Mouse (Mus musculus) intestine, postnatal 0 days (tissue): ENCODE data around the gene Olfr224. TPM values are rescaled to one million over a fixed set of nuclear protein-coding genes. Genes with fewer than 3 reads are reported as not detected.
"Not testable (repeated sequence)": the region's sequence is repeated elsewhere in the genome, so short reads cannot be mapped to it uniquely, and the experiment has no call there.

Experiments
- ATAC-seq: fragments of 200-750 bp; cut with Nextera tagmentation; 2 replicates; pipeline ENCODE4 v1.8.0; 2017; ENCODE audit warnings: mild to moderate bottlenecking, moderate TSS enrichment, moderate library complexity
- H3K27ac ChIP-seq: fragments of 300-500 bp; sonication (generic); 2 replicates; pipeline ENCODE4 v1.5.1; 2014; ENCODE audit warnings: mild to moderate bottlenecking, low read depth, low read length, moderate library complexity
- H3K27me3 ChIP-seq: fragments of 300-500 bp; sonication (generic); replicated peaks from 2 replicates; pipeline ENCODE4 v1.6.1; 2014; ENCODE audit warnings: low read length, mixed read lengths; ENCODE audit not compliant: control insufficient read depth, insufficient read depth
- H3K36me3 ChIP-seq: fragments of 300-500 bp; sonication (generic); 2 replicates; pipeline ENCODE4 v1.6.1; 2014; ENCODE audit warnings: mild to moderate bottlenecking, moderate library complexity; ENCODE audit not compliant: control insufficient read depth, insufficient read depth
- H3K4me1 ChIP-seq: fragments of 300-500 bp; sonication (generic); replicated peaks from 2 replicates; pipeline ENCODE4 v1.6.1; 2014; ENCODE audit warnings: antibody characterized with exemption, low read length, mixed read lengths; ENCODE audit not compliant: control insufficient read depth, insufficient read depth
- H3K4me2 ChIP-seq: fragments of 300-500 bp; sonication (generic); replicated peaks from 2 replicates; pipeline ENCODE4 v1.6.1; 2014; ENCODE audit warnings: low read depth, mild to moderate bottlenecking, moderate library complexity
- H3K4me3 ChIP-seq: fragments of 300-500 bp; sonication (generic); 2 replicates; pipeline ENCODE4 v1.5.1; 2014; ENCODE audit warnings: low read depth, low read length
- H3K9ac ChIP-seq: fragments of 300-500 bp; sonication (generic); 2 replicates; pipeline ENCODE4 v1.6.1; 2014; ENCODE audit warnings: mild to moderate bottlenecking, low read depth, low read length
- H3K9me3 ChIP-seq: fragments of 300-500 bp; sonication (generic); 2 replicates; pipeline ENCODE4 v1.6.1; 2016; ENCODE audit warnings: mixed run types; ENCODE audit not compliant: control insufficient read depth
- CTCF ChIP-seq: sonication (generic); IDR thresholded peaks from 2 replicates; pipeline ENCODE4 v1.5.1; 2016; ENCODE audit warnings: low read depth, mild to moderate bottlenecking, control low read depth, antibody characterized with exemption, moderate library complexity
- WGBS: fragments of 180-500 bp; shearing (Covaris S2); extraction: QIAGEN DNeasy Blood & Tissue Kit; methylation state at CpG from one replicate; pipeline ENCODE4 v1.1.7; 2014; 5-methylcytosine and 5-hydroxymethylcytosine counted together
- polyA plus RNA-seq: library from polyadenylated mRNA; unstranded; fragments of >200 nt; fragmentation: Nextera tagmentation; extraction: Ambion mirVana; gene quantifications from 2 replicates; pipeline ENCODE4 v1.2.1, GENCODE M21; 2015

Gene Olfr224
- polyA plus RNA-seq, 1 experiment from 2014 or later = not detected

- H3K4me3 ChIP-seq = no peak within 1 kb of the TSS
- no peak within 1 kb of the TSS for H3K9ac ChIP-seq
- no peaks in the 10 kb centered on the region for H3K36me3 ChIP-seq
- H3K4me2 ChIP-seq = no peak within 1 kb of the TSS
- TF ChIP-seq CTCF = no peak
- no peaks in the 10 kb centered on the region for H3K4me1 ChIP-seq
- peaks cover 10% of the 10 kb centered on the region; the same call in 1 of the 2 replicates for H3K27me3 ChIP-seq
- no peaks in the 10 kb centered on the region for H3K9me3 ChIP-seq
- WGBS = 88% methylated on average over 1 of the region's 1 CpGs
- ATAC-seq = no peak
- no peak within 1 kb of the TSS for H3K27ac ChIP-seq
These were observed 14.8 kb downstream of the Olfr224 start, which contains the start of gene Olfr328 for GRCm38 (mm10) chr11:58555536-58555935. TSS of gene Olfr328 (minus strand) at chr11:58555636.

- 72% methylated on average over 5 of the region's 5 CpGs for WGBS
- no peak for ATAC-seq
- H3K4me3 ChIP-seq = no peak within 1 kb of the TSS
These were observed 24.0 kb downstream of the Olfr224 start, which contains the start of gene Olfr329-ps for GRCm38 (mm10) chr11:58546322-58546721. TSS of gene Olfr329-ps (minus strand) at chr11:58546422.

GRCm38 (mm10) chr11:58534736-58535135 is 35.6 kb downstream of the Olfr224 start, which contains the start of gene Olfr330:
TSS of gene Olfr330 (minus strand) at chr11:58534836.
- not testable (repeated sequence) for H3K4me2 ChIP-seq, ATAC-seq, H3K36me3 ChIP-seq, H3K9ac ChIP-seq, H3K9me3 ChIP-seq, H3K4me3 ChIP-seq, H3K27ac ChIP-seq, H3K4me1 ChIP-seq, H3K27me3 ChIP-seq

More at GRCm38 (mm10) chr11:58546322-58546721, 24.0 kb downstream of the Olfr224 start, which contains the start of gene Olfr329-ps:
- Histone ChIP-seq H3K9ac (no peak within 1 kb of the TSS), H3K27me3 (0 out of 2 replicates have a peak, but pooled peaks cover 2% of the 10 kb centered on the region), H3K4me1 (no peaks in the 10 kb centered on the region), H3K36me3 (no peaks in the 10 kb centered on the region), H3K9me3 (no peaks in the 10 kb centered on the region), H3K4me2 (no peak within 1 kb of the TSS), H3K27ac (no peak within 1 kb of the TSS)
- TF ChIP-seq CTCF = no peak

GRCm38 (mm10) chr11:58519756-58520155 is 50.6 kb downstream of the Olfr224 start:
- not testable (repeated sequence) for H3K4me2 ChIP-seq, H3K4me3 ChIP-seq, ATAC-seq, H3K36me3 ChIP-seq, H3K27ac ChIP-seq, H3K27me3 ChIP-seq, H3K9me3 ChIP-seq, H3K9ac ChIP-seq, H3K4me1 ChIP-seq
- 94% methylated on average over 6 of the region's 9 CpGs for WGBS

- not testable (repeated sequence) for H3K4me2 ChIP-seq, H3K9me3 ChIP-seq, H3K27ac ChIP-seq, H3K4me3 ChIP-seq, H3K27me3 ChIP-seq, H3K36me3 ChIP-seq, H3K9ac ChIP-seq, H3K4me1 ChIP-seq, ATAC-seq
- 94% methylated on average over 18 of the region's 18 CpGs for WGBS
These were observed 51.4 kb downstream of the Olfr224 start for GRCm38 (mm10) chr11:58518916-58519315.

Other genes starting within 250 kb of the Olfr224 start
- gene Zfp672, start 240.2 kb downstream of the Olfr224 start, polyA plus RNA-seq = 32.0 and 33.8 TPM in 2 replicates
- gene Sh3bp5l, start 239.8 kb downstream of the Olfr224 start, polyA plus RNA-seq = 13.2 and 14.7 TPM in 2 replicates
- gene Lypd8, start 191.5 kb downstream of the Olfr224 start, polyA plus RNA-seq = 1,454 and 1,717 TPM in 2 replicates
- 0.77 and 4.8 TPM in 2 replicates for gene 1810065E05Rik, start 149.4 kb downstream of the Olfr224 start, polyA plus RNA-seq
- not detected in 2 replicates for gene Gm12253, start 138.0 kb downstream of the Olfr224 start, polyA plus RNA-seq
- gene Lypd9, start 117.6 kb downstream of the Olfr224 start, polyA plus RNA-seq = not detected in 2 replicates
- gene Olfr30, start 108.3 kb downstream of the Olfr224 start, polyA plus RNA-seq = not detected in 2 replicates
- gene Olfr332, start 78.0 kb downstream of the Olfr224 start, polyA plus RNA-seq = not detected in 2 replicates
- not detected in 2 replicates for gene Olfr331, start 68.0 kb downstream of the Olfr224 start, polyA plus RNA-seq
- gene Olfr330, start 35.7 kb downstream of the Olfr224 start, polyA plus RNA-seq = not detected in 2 replicates
- not detected in 2 replicates for gene Olfr329-ps, start 24.1 kb downstream of the Olfr224 start, polyA plus RNA-seq
- not detected in 2 replicates for gene Olfr328, start 14.9 kb downstream of the Olfr224 start, polyA plus RNA-seq
- gene Olfr325, start 7.2 kb upstream of the Olfr224 start, polyA plus RNA-seq = not detected in 2 replicates
- not detected in 2 replicates for gene Olfr324, start 24.6 kb upstream of the Olfr224 start, polyA plus RNA-seq
- 24.5 and 49.3 TPM in 2 replicates for gene 2210407C18Rik, start 45.5 kb upstream of the Olfr224 start, polyA plus RNA-seq
- not detected in 2 replicates for gene Olfr323, start 59.9 kb upstream of the Olfr224 start, polyA plus RNA-seq
- gene Trim58, start 69.9 kb upstream of the Olfr224 start, polyA plus RNA-seq = not detected in 2 replicates
- gene Olfr322, start 88.2 kb upstream of the Olfr224 start, polyA plus RNA-seq = not detected in 2 replicates
- not detected in 2 replicates for gene Olfr320, start 110.5 kb upstream of the Olfr224 start, polyA plus RNA-seq
- gene Olfr319, start 128.6 kb upstream of the Olfr224 start, polyA plus RNA-seq = not detected in 2 replicates
- not detected in 2 replicates for gene Olfr318, start 153.5 kb upstream of the Olfr224 start, polyA plus RNA-seq
- gene Olfr317, start 168.7 kb upstream of the Olfr224 start, polyA plus RNA-seq = not detected in 2 replicates
- not detected in 2 replicates for gene Olfr316, start 182.2 kb upstream of the Olfr224 start, polyA plus RNA-seq
- gene Olfr315, start 202.6 kb upstream of the Olfr224 start, polyA plus RNA-seq = not detected in 2 replicates
- not detected in 2 replicates for gene Olfr314, start 212.4 kb upstream of the Olfr224 start, polyA plus RNA-seq
- 1.9 and 4.1 TPM in 2 replicates for gene Fam183b, start 231.4 kb upstream of the Olfr224 start, polyA plus RNA-seq
- gene Olfr313, start 244.4 kb upstream of the Olfr224 start, polyA plus RNA-seq = not detected in 2 replicates